Mouse (Mus musculus): ENCODE data around the gene Actl10.
A peak's percentile ranks its signal among the peaks of the same experiment; 100 is the strongest.

Gene Actl10

GRCm38 (mm10) chr2:154569071-154569748 is 17.6 kb downstream of the Actl10 start:
- Histone ChIP-seq H3K4me1 (replicated peaks; ENCODE audit: low read depth, low read length) (peaks cover 84% of the 10 kb centered on the region), H3K27me3 (ENCODE audit: insufficient read depth, low read length) (no peaks in the 10 kb centered on the region), H3K36me3 (ENCODE audit: insufficient read depth, low read length) (peaks cover 45% of the 10 kb centered on the region), H3K9me3 (ENCODE audit: low read length) (no peaks in the 10 kb centered on the region), H3K4me3 (replicated peaks; ENCODE audit: low read length) (peak overlapping the region; percentile 92)
- TF ChIP-seq CTCF (conservative IDR thresholded peaks at IDR 0.05; ENCODE audit: low read length), result no peak
- TF ChIP-seq NANOG (IDR thresholded peaks at IDR 0.05; ENCODE audit: borderline replicate concordance, low read length), result no peak
- TF ChIP-seq POU5F1 (IDR thresholded peaks at IDR 0.05; ENCODE audit: borderline replicate concordance, low read length), result no peak

GRCm38 (mm10) chr2:154569836-154570286 is 18.3 kb downstream of the Actl10 start, which contains the start of gene E2f1:
Gene E2f1, minus strand, starts transcription at chr2:154569892.
- no peaks in the 10 kb centered on the region for H3K27me3 ChIP-seq (ENCODE audit: insufficient read depth, low read length)
- no peak for TF ChIP-seq POU5F1 (IDR thresholded peaks at IDR 0.05; ENCODE audit: borderline replicate concordance, low read length)
- no peak for TF ChIP-seq NANOG (IDR thresholded peaks at IDR 0.05; ENCODE audit: borderline replicate concordance, low read length)
- H3K4me3 ChIP-seq (replicated peaks; ENCODE audit: low read length), result peak within 1 kb of the TSS; percentile 92
- no peaks in the 10 kb centered on the region for H3K9me3 ChIP-seq (ENCODE audit: low read length)
- peaks cover 39% of the 10 kb centered on the region for H3K36me3 ChIP-seq (ENCODE audit: insufficient read depth, low read length)
- H3K4me1 ChIP-seq (replicated peaks; ENCODE audit: low read depth, low read length), result peaks cover 80% of the 10 kb centered on the region

GRCm38 (mm10) chr2:154570666-154571065 is 19.1 kb downstream of the Actl10 start:
- H3K36me3 ChIP-seq (ENCODE audit: insufficient read depth, low read length), result peaks cover 31% of the 10 kb centered on the region
- H3K4me3 ChIP-seq (replicated peaks; ENCODE audit: low read length), result peak overlapping the region; percentile 74
- no peaks in the 10 kb centered on the region for H3K9me3 ChIP-seq (ENCODE audit: low read length)
- no peaks in the 10 kb centered on the region for H3K27me3 ChIP-seq (ENCODE audit: insufficient read depth, low read length)
- H3K4me1 ChIP-seq (replicated peaks; ENCODE audit: low read depth, low read length), result peaks cover 72% of the 10 kb centered on the region
- TF ChIP-seq CTCF (conservative IDR thresholded peaks at IDR 0.05; ENCODE audit: low read length), result no peak
- TF ChIP-seq POU5F1 (IDR thresholded peaks at IDR 0.05; ENCODE audit: borderline replicate concordance, low read length), result no peak
- no peak for TF ChIP-seq NANOG (IDR thresholded peaks at IDR 0.05; ENCODE audit: borderline replicate concordance, low read length)

- H3K9me3 ChIP-seq (ENCODE audit: low read length), result no peaks in the 10 kb centered on the region
- H3K36me3 ChIP-seq (ENCODE audit: insufficient read depth, low read length), result peaks cover 25% of the 10 kb centered on the region
- H3K27me3 ChIP-seq (ENCODE audit: insufficient read depth, low read length), result no peaks in the 10 kb centered on the region
- peak overlapping the region; percentile 74; the same call in 1 of the 2 replicates for H3K4me3 ChIP-seq (replicated peaks; ENCODE audit: low read length)
- H3K4me1 ChIP-seq (replicated peaks; ENCODE audit: low read depth, low read length), result peaks cover 71% of the 10 kb centered on the region
- no peak for TF ChIP-seq CTCF (conservative IDR thresholded peaks at IDR 0.05; ENCODE audit: low read length)
- TF ChIP-seq NANOG (IDR thresholded peaks at IDR 0.05; ENCODE audit: borderline replicate concordance, low read length), result no peak
- no peak for TF ChIP-seq POU5F1 (IDR thresholded peaks at IDR 0.05; ENCODE audit: borderline replicate concordance, low read length)
Observed at GRCm38 (mm10) chr2:154571266-154571665, 19.7 kb downstream of the Actl10 start.

- Histone ChIP-seq H3K36me3 (ENCODE audit: insufficient read depth, low read length) (peaks cover 18% of the 10 kb centered on the region; the same call in 1 of the 2 replicates), H3K4me1 (replicated peaks; ENCODE audit: low read depth, low read length) (peaks cover 71% of the 10 kb centered on the region), H3K4me3 (replicated peaks; ENCODE audit: low read length) (no peak overlapping the region), H3K9me3 (ENCODE audit: low read length) (no peaks in the 10 kb centered on the region), H3K27me3 (ENCODE audit: insufficient read depth, low read length) (no peaks in the 10 kb centered on the region)
- no peak for TF ChIP-seq CTCF (conservative IDR thresholded peaks at IDR 0.05; ENCODE audit: low read length)
- no peak for TF ChIP-seq POU5F1 (IDR thresholded peaks at IDR 0.05; ENCODE audit: borderline replicate concordance, low read length)
- TF ChIP-seq NANOG (IDR thresholded peaks at IDR 0.05; ENCODE audit: borderline replicate concordance, low read length), result no peak
Observed at GRCm38 (mm10) chr2:154571976-154572375, 20.4 kb downstream of the Actl10 start.

GRCm38 (mm10) chr2:154572996-154573395 is 21.4 kb downstream of the Actl10 start:
- Histone ChIP-seq H3K27me3 (ENCODE audit: insufficient read depth, low read length) (no peaks in the 10 kb centered on the region), H3K4me1 (replicated peaks; ENCODE audit: low read depth, low read length) (peaks cover 71% of the 10 kb centered on the region), H3K4me3 (replicated peaks; ENCODE audit: low read length) (no peak overlapping the region), H3K9me3 (ENCODE audit: low read length) (no peaks in the 10 kb centered on the region), H3K36me3 (ENCODE audit: insufficient read depth, low read length) (peaks cover 8% of the 10 kb centered on the region; the same call in 1 of the 2 replicates)
- TF ChIP-seq NANOG (IDR thresholded peaks at IDR 0.05; ENCODE audit: borderline replicate concordance, low read length) (no peak), POU5F1 (IDR thresholded peaks at IDR 0.05; ENCODE audit: borderline replicate concordance, low read length) (no peak)

DNA sequence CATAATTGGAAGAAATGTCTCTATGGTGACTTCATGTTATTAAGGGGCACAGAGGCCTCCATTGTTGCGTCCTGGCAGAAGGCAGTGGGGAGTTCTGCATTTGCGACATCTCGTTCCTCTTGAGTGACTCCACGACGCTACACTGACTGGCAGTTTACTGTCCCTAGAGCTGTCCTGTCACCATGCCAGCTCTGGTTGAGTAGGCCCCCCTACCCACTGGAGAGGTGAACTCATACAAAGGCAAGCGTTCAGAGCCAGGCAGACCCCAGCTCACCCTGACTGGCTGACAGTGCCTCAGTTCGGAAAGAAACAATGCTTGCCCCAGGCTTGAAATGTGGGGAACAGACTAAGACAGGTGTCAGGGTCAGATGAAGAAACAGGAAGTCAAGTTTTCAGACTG is 22.7 kb downstream of the Actl10 start:
- no peaks in the 10 kb centered on the region for H3K27me3 ChIP-seq (ENCODE audit: insufficient read depth, low read length)
- H3K9me3 ChIP-seq (ENCODE audit: low read length), result no peaks in the 10 kb centered on the region
- H3K36me3 ChIP-seq (ENCODE audit: insufficient read depth, low read length), result no peaks in the 10 kb centered on the region
- no peak overlapping the region for H3K4me3 ChIP-seq (replicated peaks; ENCODE audit: low read length)
- H3K4me1 ChIP-seq (replicated peaks; ENCODE audit: low read depth, low read length), result peaks cover 63% of the 10 kb centered on the region
- TF ChIP-seq POU5F1 (IDR thresholded peaks at IDR 0.05; ENCODE audit: borderline replicate concordance, low read length) (no peak), NANOG (IDR thresholded peaks at IDR 0.05; ENCODE audit: borderline replicate concordance, low read length) (no peak), CTCF (conservative IDR thresholded peaks at IDR 0.05; ENCODE audit: low read length) (no peak)

GRCm38 (mm10) chr2:154576876-154577743 is 25.5 kb downstream of the Actl10 start:
- Histone ChIP-seq H3K27me3 (ENCODE audit: insufficient read depth, low read length) (no peaks in the 10 kb centered on the region), H3K4me1 (replicated peaks; ENCODE audit: low read depth, low read length) (peaks cover 62% of the 10 kb centered on the region), H3K9me3 (ENCODE audit: low read length) (no peaks in the 10 kb centered on the region), H3K4me3 (replicated peaks; ENCODE audit: low read length) (peak overlapping the region; percentile 43), H3K36me3 (ENCODE audit: insufficient read depth, low read length) (no peaks in the 10 kb centered on the region)
- TF ChIP-seq POU5F1 (IDR thresholded peaks at IDR 0.05; ENCODE audit: borderline replicate concordance, low read length) (no peak), CTCF (conservative IDR thresholded peaks at IDR 0.05; ENCODE audit: low read length) (no peak), NANOG (IDR thresholded peaks at IDR 0.05; ENCODE audit: borderline replicate concordance, low read length) (no peak)

Measured in E14TG2a.4 (cell line).